Mouse (Mus musculus): ENCODE data around the gene Phf21a. TPM values are rescaled to one million over a fixed set of nuclear protein-coding genes. Genes with fewer than 3 reads are reported as not detected.

Phf21a gene
- total RNA-seq, 2 experiments from 2014 or later = 33.4 to 69.2 TPM

GRCm38 (mm10) chr2:92173186-92173585, 80.3 kb downstream of the Phf21a start:
- peak; percentile 96 for ATAC-seq (replicated peaks; ENCODE audit: poor library complexity, severe bottlenecking)

GRCm38 (mm10) chr2:92174265-92174664, 81.3 kb downstream of the Phf21a start:
- no peak for ATAC-seq (replicated peaks; ENCODE audit: poor library complexity, severe bottlenecking)

- ATAC-seq (replicated peaks; ENCODE audit: poor library complexity, severe bottlenecking) = no peak
Measured at GRCm38 (mm10) chr2:92175002-92175401, 82.1 kb downstream of the Phf21a start.

- ATAC-seq (replicated peaks; ENCODE audit: poor library complexity, severe bottlenecking) = no peak
Measured at GRCm38 (mm10) chr2:92176292-92176691, 83.4 kb downstream of the Phf21a start.

- no peak for ATAC-seq (replicated peaks; ENCODE audit: poor library complexity, severe bottlenecking)
Measured at GRCm38 (mm10) chr2:92182146-92182756, 89.3 kb downstream of the Phf21a start.

- ATAC-seq (replicated peaks; ENCODE audit: poor library complexity, severe bottlenecking) = peak; percentile 43
Measured at GRCm38 (mm10) chr2:92182981-92183501, 90.1 kb downstream of the Phf21a start.

- peak; percentile 75 for ATAC-seq (replicated peaks; ENCODE audit: poor library complexity, severe bottlenecking)
Measured at GRCm38 (mm10) chr2:92183613-92184076, 90.7 kb downstream of the Phf21a start.

- ATAC-seq (replicated peaks; ENCODE audit: poor library complexity, severe bottlenecking) = no peak
Measured at GRCm38 (mm10) chr2:92184077-92184921, 91.4 kb downstream of the Phf21a start.

GRCm38 (mm10) chr2:92185062-92185765, 92.3 kb downstream of the Phf21a start:
- peak; percentile 13; the same call in 1 of the 2 replicates for ATAC-seq (replicated peaks; ENCODE audit: poor library complexity, severe bottlenecking)

- peak; percentile 49 for ATAC-seq (replicated peaks; ENCODE audit: poor library complexity, severe bottlenecking)
Measured at GRCm38 (mm10) chr2:92185766-92186450, 93.0 kb downstream of the Phf21a start.

GRCm38 (mm10) chr2:92187061-92187460, 94.1 kb downstream of the Phf21a start:
- ATAC-seq (replicated peaks; ENCODE audit: poor library complexity, severe bottlenecking) = no peak

GRCm38 (mm10) chr2:92188744-92189143, 95.8 kb downstream of the Phf21a start:
- ATAC-seq (replicated peaks; ENCODE audit: poor library complexity, severe bottlenecking) = no peak

- ATAC-seq (replicated peaks; ENCODE audit: poor library complexity, severe bottlenecking) = no peak
Measured at GRCm38 (mm10) chr2:92190960-92191359, 98.0 kb downstream of the Phf21a start.

GRCm38 (mm10) chr2:92191826-92192581, 99.1 kb downstream of the Phf21a start:
- ATAC-seq (replicated peaks; ENCODE audit: poor library complexity, severe bottlenecking) = peak; percentile 98

GRCm38 (mm10) chr2:92198126-92198525, 105.2 kb downstream of the Phf21a start:
- ATAC-seq (replicated peaks; ENCODE audit: poor library complexity, severe bottlenecking) = no peak

- ATAC-seq (replicated peaks; ENCODE audit: poor library complexity, severe bottlenecking) = no peak
Measured at GRCm38 (mm10) chr2:92198747-92199146, 105.8 kb downstream of the Phf21a start.

GRCm38 (mm10) chr2:92199562-92200286, 106.8 kb downstream of the Phf21a start:
- ATAC-seq (replicated peaks; ENCODE audit: poor library complexity, severe bottlenecking) = peak; percentile 83

- ATAC-seq (replicated peaks; ENCODE audit: poor library complexity, severe bottlenecking) = 0 out of 2 replicates have a peak, but pooled peaks have one; percentile 15
Measured at GRCm38 (mm10) chr2:92202319-92203040, 109.6 kb downstream of the Phf21a start.

Measured in granulocyte monocyte progenitor cell, adult 5-6 weeks (primary cell).